Mouse (Mus musculus): ENCODE data around the gene Olfr976. TPM values are rescaled to one million over a fixed set of nuclear protein-coding genes. Genes with fewer than 3 reads are reported as not detected.

Olfr976 gene
- polyA plus RNA-seq, 1 experiment from 2014 or later: not detected

Other genes with a start within 250 kb of the Olfr976 start
- not detected in 2 replicates for gene Olfr965, start 249.8 kb downstream of the Olfr976 start, polyA plus RNA-seq (2016; fragmentation: Nextera tagmentation; extraction: Ambion mirVana)
- not detected in 2 replicates for gene Olfr150, start 230.2 kb downstream of the Olfr976 start, polyA plus RNA-seq (2016; fragmentation: Nextera tagmentation; extraction: Ambion mirVana)
- gene Olfr967, start 214.9 kb downstream of the Olfr976 start, polyA plus RNA-seq (2016; fragmentation: Nextera tagmentation; extraction: Ambion mirVana): not detected in 2 replicates
- not detected in 2 replicates for gene Olfr968, start 177.9 kb downstream of the Olfr976 start, polyA plus RNA-seq (2016; fragmentation: Nextera tagmentation; extraction: Ambion mirVana)
- not detected in 2 replicates for gene Olfr969, start 170.2 kb downstream of the Olfr976 start, polyA plus RNA-seq (2016; fragmentation: Nextera tagmentation; extraction: Ambion mirVana)
- gene Olfr970, start 152.3 kb downstream of the Olfr976 start, polyA plus RNA-seq (2016; fragmentation: Nextera tagmentation; extraction: Ambion mirVana): not detected in 2 replicates
- gene Olfr971, start 124.3 kb downstream of the Olfr976 start, polyA plus RNA-seq (2016; fragmentation: Nextera tagmentation; extraction: Ambion mirVana): not detected in 2 replicates
- not detected in 2 replicates for gene Olfr972, start 94.7 kb downstream of the Olfr976 start, polyA plus RNA-seq (2016; fragmentation: Nextera tagmentation; extraction: Ambion mirVana)
- gene Olfr229, start 53.8 kb downstream of the Olfr976 start, polyA plus RNA-seq (2016; fragmentation: Nextera tagmentation; extraction: Ambion mirVana): not detected in 2 replicates
- not detected in 2 replicates for gene Olfr974, start 23.6 kb downstream of the Olfr976 start, polyA plus RNA-seq (2016; fragmentation: Nextera tagmentation; extraction: Ambion mirVana)
- not detected in 2 replicates for gene Olfr975, start 9.1 kb downstream of the Olfr976 start, polyA plus RNA-seq (2016; fragmentation: Nextera tagmentation; extraction: Ambion mirVana)
- gene Olfr978, start 31.0 kb upstream of the Olfr976 start, polyA plus RNA-seq (2016; fragmentation: Nextera tagmentation; extraction: Ambion mirVana): not detected in 2 replicates
- gene Olfr979, start 42.3 kb upstream of the Olfr976 start, polyA plus RNA-seq (2016; fragmentation: Nextera tagmentation; extraction: Ambion mirVana): not detected in 2 replicates
- not detected in 2 replicates for gene Olfr980, start 48.4 kb upstream of the Olfr976 start, polyA plus RNA-seq (2016; fragmentation: Nextera tagmentation; extraction: Ambion mirVana)
- not detected in 2 replicates for gene Olfr981, start 60.3 kb upstream of the Olfr976 start, polyA plus RNA-seq (2016; fragmentation: Nextera tagmentation; extraction: Ambion mirVana)
- not detected in 2 replicates for gene Olfr982, start 112.7 kb upstream of the Olfr976 start, polyA plus RNA-seq (2016; fragmentation: Nextera tagmentation; extraction: Ambion mirVana)
- gene Olfr983, start 132.5 kb upstream of the Olfr976 start, polyA plus RNA-seq (2016; fragmentation: Nextera tagmentation; extraction: Ambion mirVana): 0.03 TPM in 1 of 2 replicates, not detected in the other
- gene Olfr984, start 153.1 kb upstream of the Olfr976 start, polyA plus RNA-seq (2016; fragmentation: Nextera tagmentation; extraction: Ambion mirVana): not detected in 2 replicates
- gene Olfr985, start 169.1 kb upstream of the Olfr976 start, polyA plus RNA-seq (2016; fragmentation: Nextera tagmentation; extraction: Ambion mirVana): not detected in 2 replicates
- not detected in 2 replicates for gene Tmem225, start 187.0 kb upstream of the Olfr976 start, polyA plus RNA-seq (2016; fragmentation: Nextera tagmentation; extraction: Ambion mirVana)
- not detected in 2 replicates for gene Olfr986, start 219.8 kb upstream of the Olfr976 start, polyA plus RNA-seq (2016; fragmentation: Nextera tagmentation; extraction: Ambion mirVana)
- 9.0 and 9.9 TPM in 2 replicates for gene Zfp202, start 231.2 kb upstream of the Olfr976 start, polyA plus RNA-seq (2016; fragmentation: Nextera tagmentation; extraction: Ambion mirVana)